Mouse (Mus musculus) inflammation-experienced regulatory T-cells, adult 6 months (primary cell): ENCODE results near the gene Txnip. TPM values are rescaled to one million over a fixed set of nuclear protein-coding genes. Genes with fewer than 3 reads are reported as not detected.
"Not testable (repeated sequence)": the region's sequence is repeated elsewhere in the genome, so short reads cannot be mapped to it uniquely, and the experiment has no call there.

ENCODE experiments used
- ATAC-seq: one replicate; pipeline ENCODE4 v1.8.0; 2017
- polyA plus RNA-seq, 3 experiments: library from polyadenylated mRNA; unstranded; fragments of 100-300 nt; shearing (Covaris generic); gene quantifications; one replicate each; pipeline ENCODE4 v1.2.1; 2017

The Txnip gene
- polyA plus RNA-seq, 3 experiments from 2014 or later = 160 to 366 (median 354) TPM

DNA sequence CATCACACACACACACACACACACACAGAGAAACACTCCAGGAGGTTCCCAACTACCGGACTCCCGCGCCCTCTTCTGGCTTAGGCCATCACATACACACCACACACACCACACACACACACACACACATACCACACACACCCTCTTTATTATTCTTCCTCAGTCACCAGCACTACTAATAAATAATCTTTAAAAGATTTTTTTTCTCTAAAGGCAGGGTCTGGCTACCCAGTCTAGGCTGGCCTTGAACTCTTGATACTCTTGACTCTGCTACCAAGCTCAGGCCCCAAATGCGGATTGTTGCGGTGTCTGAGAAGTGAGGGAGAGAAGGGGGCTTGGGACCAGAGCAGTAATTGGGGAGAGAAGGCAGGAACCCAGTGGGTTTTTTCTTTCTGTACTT lies 37.1 kb downstream of the Txnip start:
- no peak for ATAC-seq

DNA sequence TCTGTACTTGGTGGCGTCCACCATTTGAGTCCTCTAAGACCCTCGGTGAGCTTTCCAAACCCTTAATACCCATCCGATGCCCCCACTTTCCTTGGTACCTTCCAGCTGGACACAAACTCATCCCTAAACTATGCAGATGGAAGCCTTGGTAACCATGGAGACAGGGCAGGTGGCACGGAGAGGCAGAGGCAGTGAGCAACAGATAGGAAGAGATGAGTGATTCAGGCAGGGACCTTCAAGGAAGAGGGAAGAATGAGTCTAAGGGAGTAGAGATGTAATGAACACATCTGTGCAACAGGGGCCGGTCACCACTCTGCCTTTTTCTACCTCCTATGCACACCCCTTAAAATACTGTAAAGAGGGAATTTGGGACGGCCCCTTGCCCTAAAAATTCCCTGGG lies 37.9 kb downstream of the Txnip start:
- no peak for ATAC-seq

DNA sequence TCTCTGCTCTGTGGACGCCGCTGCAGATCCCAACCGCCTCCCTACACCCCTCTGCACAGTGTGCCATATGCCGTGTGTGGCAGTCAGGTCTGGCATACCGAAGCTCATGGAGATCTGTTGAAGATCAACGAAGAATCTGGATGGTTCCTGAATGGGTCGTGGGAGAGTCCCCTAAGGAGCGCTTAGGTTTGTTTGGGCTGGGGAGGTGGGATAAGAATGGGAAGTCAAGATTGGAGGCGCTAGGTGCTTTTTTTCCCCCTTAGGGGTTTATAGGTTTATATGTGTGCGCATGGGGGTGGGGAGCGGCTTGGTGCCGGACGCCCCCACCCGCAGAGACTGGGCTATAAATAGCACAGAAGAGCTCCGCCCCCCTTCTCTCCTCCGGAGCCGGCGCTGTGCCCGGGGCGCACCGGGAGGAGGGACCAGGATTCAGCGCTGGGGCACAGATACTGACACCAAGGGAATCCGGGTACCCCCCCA lies 38.5 kb downstream of the Txnip start, which contains the start of gene Ankrd34a:
Gene Ankrd34a, plus strand, starts transcription at position 409 of the 480 bp plus-strand sequence.
- ATAC-seq = no peak

DNA sequence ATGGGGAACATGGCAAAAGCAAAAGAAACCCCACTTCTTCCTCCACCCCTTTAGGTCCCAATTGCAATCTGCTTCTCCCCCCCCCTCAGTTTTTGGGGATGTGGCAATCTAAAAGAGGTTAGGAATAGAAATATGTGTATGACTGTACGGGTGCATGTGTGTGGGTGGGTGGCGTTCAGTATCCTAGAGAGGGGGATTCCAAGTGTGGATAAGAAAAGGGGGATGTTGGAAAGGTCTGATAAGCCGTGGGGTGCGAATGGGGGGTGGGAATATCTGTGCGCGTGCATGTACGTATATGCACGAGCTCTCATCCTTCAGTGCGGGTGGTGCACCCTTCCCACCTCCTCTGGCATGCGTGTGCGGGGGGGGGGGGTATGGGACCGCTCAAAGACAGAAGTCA lies 39.1 kb downstream of the Txnip start:
- no peak for ATAC-seq

DNA sequence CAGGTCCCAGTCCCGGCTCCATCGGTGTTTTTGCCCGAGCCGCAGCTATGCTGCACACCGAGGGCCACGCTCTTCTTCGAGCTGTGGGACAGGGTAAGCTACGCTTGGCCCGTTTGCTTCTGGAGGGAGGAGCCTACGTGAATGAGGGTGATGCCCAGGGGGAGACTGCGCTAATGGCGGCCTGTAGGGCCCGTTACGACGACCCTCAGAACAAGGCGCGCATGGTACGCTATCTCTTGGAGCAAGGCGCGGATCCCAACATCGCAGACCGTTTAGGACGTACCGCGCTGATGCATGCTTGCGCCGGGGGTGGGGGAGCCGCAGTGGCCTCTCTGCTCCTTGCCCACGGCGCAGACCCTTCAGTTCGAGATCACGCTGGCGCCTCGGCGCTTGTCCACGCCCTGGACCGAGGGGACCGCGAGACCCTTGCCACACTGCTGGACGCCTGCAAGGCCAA lies 39.7 kb downstream of the Txnip start:
- no peak for ATAC-seq

DNA sequence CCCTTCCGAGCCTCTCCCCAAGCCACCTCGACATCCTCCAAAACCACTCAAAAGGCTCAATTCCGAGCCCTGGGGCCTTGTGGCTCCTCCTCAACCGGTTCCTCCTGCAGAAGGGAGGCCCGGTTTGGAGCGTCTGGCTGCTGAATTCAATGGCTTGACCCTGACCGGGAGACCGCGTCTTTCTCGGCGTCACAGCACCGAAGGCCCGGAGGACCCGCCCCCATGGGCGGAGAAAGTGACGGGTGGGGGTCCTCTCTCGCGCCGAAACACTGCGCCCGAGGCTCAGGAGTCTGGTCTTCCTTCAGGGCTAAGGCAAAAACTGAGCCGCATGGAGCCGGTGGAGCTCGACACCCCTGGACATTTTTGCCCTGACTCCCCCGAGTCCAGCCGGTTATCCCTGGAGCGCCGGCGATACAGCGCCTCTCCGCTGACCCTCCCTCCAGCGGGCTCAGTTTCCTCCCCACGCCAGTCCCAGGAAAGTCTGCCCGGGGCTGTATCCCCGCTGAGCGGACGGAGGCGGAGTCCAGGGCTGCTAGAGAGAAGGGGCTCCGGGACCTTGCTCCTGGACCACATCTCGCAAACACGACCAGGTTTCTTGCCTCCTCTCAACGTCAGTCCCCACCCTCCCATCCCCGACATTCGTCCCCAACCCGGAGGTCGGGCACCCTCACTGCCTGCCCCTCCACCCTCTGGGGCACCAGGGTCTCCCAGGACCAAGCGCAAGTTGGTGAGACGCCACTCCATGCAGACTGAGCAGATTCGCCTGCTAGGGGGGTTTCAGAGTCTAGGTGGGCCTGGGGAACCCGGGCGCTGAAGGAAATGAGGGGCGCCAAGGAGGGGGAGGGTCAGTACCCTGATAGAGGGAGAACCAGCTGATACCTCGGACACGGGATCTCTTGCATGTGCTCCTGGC lies 40.7 kb downstream of the Txnip start:
- ATAC-seq = no peak

DNA sequence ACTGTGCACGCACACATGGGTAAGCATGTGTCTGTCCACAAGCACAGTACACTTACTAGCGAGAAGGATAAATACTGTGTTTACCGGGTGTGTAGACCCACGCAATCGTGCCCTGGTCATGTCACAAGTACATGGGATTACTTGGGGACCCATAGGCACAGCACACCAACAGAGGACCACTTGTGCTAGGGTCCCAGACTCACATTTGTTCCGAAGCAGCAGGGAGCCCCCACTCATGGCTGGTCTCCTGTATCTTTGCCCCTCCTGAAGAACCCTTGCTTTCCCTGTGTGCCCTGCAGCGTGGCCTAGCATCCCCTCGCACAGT lies 41.3 kb downstream of the Txnip start:
- ATAC-seq = no peak

DNA sequence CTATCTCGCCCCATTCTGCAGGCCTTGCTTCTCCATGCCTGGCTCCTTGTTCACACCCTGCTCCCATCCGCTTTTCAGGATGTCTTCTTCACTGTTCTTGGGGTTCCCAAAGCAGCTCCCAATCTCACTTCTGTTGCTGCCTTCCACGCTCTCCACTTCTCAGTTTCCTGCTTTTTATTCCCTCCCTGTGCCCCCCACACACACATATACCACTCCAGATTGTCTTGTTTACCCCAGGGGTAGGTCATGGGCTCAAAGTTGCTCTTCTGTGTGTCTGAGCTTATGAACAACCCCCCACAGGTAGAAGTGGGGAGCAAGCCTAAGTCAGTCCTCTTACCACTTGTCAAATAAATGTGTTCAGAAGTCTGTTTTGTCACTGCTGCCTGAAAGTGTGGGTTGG lies 41.7 kb downstream of the Txnip start:
- no peak for ATAC-seq

DNA sequence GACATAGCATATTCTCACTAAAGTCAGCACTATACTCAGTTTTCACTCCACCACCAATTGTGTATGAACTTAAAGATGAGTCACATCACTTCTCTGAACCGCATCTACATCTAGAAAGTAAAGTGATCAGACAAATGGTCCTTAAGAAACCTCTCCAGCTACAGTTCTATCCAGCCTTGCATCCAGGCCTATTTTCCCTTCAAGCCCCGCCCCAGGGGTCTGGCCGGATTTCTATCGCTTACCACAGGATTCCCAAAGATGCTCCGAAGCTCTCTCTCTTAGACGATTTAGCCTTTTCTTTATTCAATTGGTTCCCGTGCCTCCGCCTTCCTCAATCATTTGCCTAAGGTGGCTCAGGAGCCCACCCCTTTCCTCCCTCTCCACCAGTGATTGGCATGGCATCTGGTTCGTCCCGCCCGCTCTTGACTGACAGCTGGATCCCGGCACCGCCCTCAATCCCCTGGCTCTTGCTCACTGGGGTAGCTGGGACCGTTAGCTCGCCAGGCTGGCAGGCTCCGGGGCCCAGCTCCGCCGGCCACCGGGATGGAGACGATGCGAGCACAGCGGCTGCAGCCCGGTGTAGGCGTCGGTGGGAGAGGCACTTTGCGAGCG lies 43.0 kb downstream of the Txnip start, which contains the start of gene Lix1l:
Gene Lix1l, plus strand, starts transcription at position 511 of the 612 bp plus-strand sequence.
- ATAC-seq = peak; percentile 92

DNA sequence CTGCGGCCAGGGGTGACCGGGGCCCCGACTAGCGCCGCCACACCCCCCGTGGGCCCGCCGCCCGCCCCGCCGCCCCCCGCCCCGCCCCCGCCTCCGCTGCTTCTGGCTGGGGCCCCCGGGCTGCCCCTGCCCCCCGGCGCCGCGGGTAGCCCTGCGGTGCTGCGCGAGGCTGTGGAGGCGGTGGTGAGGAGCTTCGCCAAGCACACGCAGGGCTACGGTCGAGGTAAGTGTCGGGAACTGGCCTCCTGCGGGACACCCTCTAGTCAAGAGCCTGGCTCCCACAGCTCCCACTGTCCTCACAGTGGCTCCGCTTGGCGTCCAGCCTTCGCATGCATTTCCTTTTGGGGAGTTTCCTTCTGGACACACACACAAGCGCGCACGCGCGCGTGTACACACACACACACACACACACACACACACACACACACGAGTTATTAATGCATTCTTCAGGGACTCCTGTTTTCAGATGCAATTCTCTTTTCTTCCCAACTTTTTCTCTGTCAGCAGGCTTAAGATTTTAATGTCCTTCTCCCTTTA lies 43.6 kb downstream of the Txnip start:
- peak; percentile 5 for ATAC-seq

DNA sequence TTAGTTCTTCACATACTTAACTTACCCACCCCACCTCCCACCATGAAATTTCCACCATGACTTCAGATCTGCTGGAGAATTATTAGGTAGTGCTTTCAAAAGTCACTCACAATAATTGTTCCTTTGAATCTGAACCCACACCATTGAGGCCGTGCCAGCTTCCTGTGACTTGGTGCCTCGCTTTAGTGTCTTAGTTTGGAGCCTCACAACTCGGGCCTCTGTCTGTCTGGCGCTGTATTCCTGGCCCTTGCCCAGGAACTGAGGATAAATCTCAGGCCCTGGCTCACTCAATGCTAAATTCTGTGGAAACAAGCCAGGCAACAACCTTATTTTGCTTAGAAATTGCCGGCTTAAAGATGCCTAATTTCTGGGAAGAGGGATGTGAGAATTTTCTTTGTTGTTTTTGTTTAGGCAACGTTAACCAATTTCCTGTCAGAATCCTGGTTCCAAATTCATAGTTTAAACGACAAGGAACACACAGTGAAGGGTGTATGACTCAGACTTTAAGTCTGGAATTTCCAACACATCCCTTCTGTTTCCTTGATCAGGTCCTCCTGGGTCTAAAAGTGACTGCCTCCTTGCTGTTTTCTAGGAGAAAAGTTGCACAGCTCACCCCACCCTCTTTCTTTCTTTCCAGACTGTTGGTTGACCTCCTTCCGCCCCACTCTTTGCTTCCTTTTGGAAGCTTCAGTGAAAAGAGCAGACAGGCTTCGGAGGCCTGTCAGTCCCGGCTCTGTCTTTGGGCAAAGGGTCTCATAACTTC lies 44.4 kb downstream of the Txnip start:
- ATAC-seq = no peak

DNA sequence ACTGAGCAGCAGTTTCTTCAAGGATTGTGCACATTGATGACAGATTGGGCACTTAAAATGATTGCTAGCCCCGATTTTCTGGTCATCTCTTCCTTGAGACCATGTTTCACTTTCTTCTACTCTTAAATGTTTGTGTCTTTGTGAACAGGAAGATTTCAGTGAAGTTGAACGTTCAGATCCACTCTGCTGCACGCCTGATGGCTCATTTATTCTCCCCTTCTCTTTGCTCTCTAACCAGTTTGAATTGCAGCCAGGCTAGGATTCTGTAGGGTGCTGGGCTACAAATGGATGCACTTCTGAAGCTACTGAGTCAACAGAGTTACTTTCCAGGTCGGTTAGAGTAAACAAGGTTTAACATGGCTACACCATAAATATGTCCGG lies 44.9 kb downstream of the Txnip start:
- ATAC-seq = no peak

DNA sequence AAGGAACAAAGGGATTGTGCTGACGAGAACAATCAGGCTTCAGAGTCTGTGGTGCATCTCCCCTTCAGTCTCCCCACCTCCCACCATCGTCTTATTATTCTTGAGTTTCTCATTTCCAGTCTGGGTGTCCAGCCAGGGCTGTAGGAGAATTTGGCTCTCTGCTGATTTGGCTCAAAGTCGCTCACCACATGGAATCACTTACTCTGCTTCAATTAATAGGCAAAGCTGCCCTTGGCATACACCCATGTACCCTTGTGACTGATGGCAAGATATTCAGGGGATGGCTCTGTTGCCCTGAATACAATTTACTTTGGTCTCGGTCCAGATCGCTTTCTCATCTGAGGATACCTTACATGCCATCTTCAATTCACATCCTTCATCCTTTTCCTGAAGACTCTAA lies 45.6 kb downstream of the Txnip start:
- ATAC-seq = no peak

DNA sequence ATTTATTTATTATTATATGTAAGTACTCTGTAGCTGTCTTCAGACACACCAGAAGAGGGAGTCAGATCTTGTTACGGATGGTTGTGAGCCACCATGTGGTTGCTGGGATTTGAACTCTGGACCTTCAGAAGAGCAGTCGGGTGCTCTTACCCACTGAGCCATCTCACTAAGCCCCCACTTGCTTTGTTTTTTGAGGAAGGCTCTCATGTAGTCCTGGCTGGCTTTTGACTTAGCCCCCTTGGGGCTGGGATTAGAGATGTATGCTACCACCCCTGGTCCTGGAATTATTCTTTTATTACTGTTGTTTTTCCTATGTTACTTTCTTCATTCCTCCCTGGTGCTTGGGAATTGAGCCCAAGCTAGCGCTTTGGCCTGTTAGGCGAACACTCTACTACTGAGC lies 48.2 kb downstream of the Txnip start:
- not testable (repeated sequence) for ATAC-seq

DNA sequence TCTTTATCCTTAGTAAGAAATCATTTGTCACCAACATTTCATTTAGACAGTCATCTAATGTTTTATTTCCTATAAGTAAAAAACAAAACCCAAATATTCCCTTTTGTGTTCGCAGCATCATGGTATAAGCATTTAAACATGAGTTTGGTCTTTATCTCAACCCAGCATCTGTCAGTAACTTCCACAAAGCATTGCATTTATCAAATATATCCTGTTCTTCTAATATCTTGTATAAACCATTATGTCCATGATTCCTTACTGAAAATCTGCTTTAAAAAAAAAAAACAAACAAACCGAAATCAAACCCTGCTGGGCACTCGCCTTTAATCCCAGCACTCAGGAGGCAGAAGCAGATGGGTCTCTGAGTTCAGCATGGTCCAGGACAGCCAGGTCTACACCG lies 48.9 kb downstream of the Txnip start:
- ATAC-seq = no peak

Other genes starting within 250 kb of the Txnip start
- not detected for gene BC107364, start 105.7 kb upstream of the Txnip start, polyA plus RNA-seq
- gene Hfe2, start 32.8 kb upstream of the Txnip start, polyA plus RNA-seq = not detected
- gene Gm16253, start 19.0 kb downstream of the Txnip start, polyA plus RNA-seq = 1 to 10 TPM in 1 of 3 experiments, not detected in 2; 2.1 TPM
- gene Polr3gl, start 36.2 kb downstream of the Txnip start, polyA plus RNA-seq = 10 to 100 TPM; 26.9 to 48.9 (median 33.8) TPM
- under 1 TPM in 1 of 3 experiments, not detected in 2; 0.17 TPM for gene Ankrd34a, start 38.7 kb downstream of the Txnip start, polyA plus RNA-seq
- under 1 TPM; 0.34 to 0.61 (median 0.43) TPM for gene Lix1l, start 43.2 kb downstream of the Txnip start, polyA plus RNA-seq
- 100 to 1,000 TPM; 102 to 149 (median 134) TPM for gene Rbm8a, start 72.0 kb downstream of the Txnip start, polyA plus RNA-seq
- 10 to 100 TPM; 45.8 to 63.4 (median 54.9) TPM for gene Pex11b, start 77.4 kb downstream of the Txnip start, polyA plus RNA-seq
- gene Gm42957, start 77.5 kb downstream of the Txnip start, polyA plus RNA-seq = under 1 TPM in 1 of 3 experiments, not detected in 2; 0.10 TPM
- not detected for gene Itga10, start 87.6 kb downstream of the Txnip start, polyA plus RNA-seq
- under 1 TPM in 2 of 3 experiments, not detected in 1; 0.53 to 0.97 TPM for gene Ankrd35, start 112.2 kb downstream of the Txnip start, polyA plus RNA-seq
- 10 to 100 TPM; 34.3 to 65.5 (median 46.6) TPM for gene Pias3, start 138.4 kb downstream of the Txnip start, polyA plus RNA-seq
- 1 to 10 TPM in 2 of 3 experiments, under 1 TPM in 1; 0.86 to 2.5 (median 1.3) TPM for gene Nudt17, start 150.6 kb downstream of the Txnip start, polyA plus RNA-seq
- gene Polr3c, start 169.7 kb downstream of the Txnip start, polyA plus RNA-seq = 10 to 100 TPM; 61.8 to 74.4 (median 63.7) TPM
- gene Rnf115, start 169.7 kb downstream of the Txnip start, polyA plus RNA-seq = 10 to 100 TPM; 44.6 to 73.7 (median 47.3) TPM